Mouse (Mus musculus): Measurements from ENCODE around the gene 1810010D01Rik.

The 1810010D01Rik gene

GRCm38 (mm10) chr7:145208006-145208405 is at the start of gene 1810010D01Rik:
Gene 1810010D01Rik (minus strand): TSS chr7:145208119.
- DNase-seq (ENCODE audit: low read depth, low spot score) = no peak

- DNase-seq (ENCODE audit: low read depth, low spot score) = no peak
Observed at GRCm38 (mm10) chr7:145256092-145256491, 48.2 kb upstream of the 1810010D01Rik start.

GRCm38 (mm10) chr7:145253986-145254630 is 46.2 kb upstream of the 1810010D01Rik start:
- no peak for DNase-seq (ENCODE audit: low read depth, low spot score)

- DNase-seq (ENCODE audit: low read depth, low spot score) = peak; percentile 29
Observed at GRCm38 (mm10) chr7:145252715-145253476, 45.0 kb upstream of the 1810010D01Rik start.

GRCm38 (mm10) chr7:145250225-145250624 is 42.3 kb upstream of the 1810010D01Rik start:
- DNase-seq (ENCODE audit: low read depth, low spot score) = no peak

- no peak for DNase-seq (ENCODE audit: low read depth, low spot score)
Observed at GRCm38 (mm10) chr7:145248911-145249310, 41.0 kb upstream of the 1810010D01Rik start.

GRCm38 (mm10) chr7:145242851-145243712 is 35.2 kb upstream of the 1810010D01Rik start:
- DNase-seq (ENCODE audit: low read depth, low spot score) = peak; percentile 47

GRCm38 (mm10) chr7:145242028-145242427 is 34.1 kb upstream of the 1810010D01Rik start:
- DNase-seq (ENCODE audit: low read depth, low spot score) = no peak

- no peak for DNase-seq (ENCODE audit: low read depth, low spot score)
Observed at GRCm38 (mm10) chr7:145240929-145241328, 33.0 kb upstream of the 1810010D01Rik start.

GRCm38 (mm10) chr7:145239736-145240505 is 32.0 kb upstream of the 1810010D01Rik start:
- DNase-seq (ENCODE audit: low read depth, low spot score) = no peak

GRCm38 (mm10) chr7:145239145-145239544 is 31.2 kb upstream of the 1810010D01Rik start:
- DNase-seq (ENCODE audit: low read depth, low spot score) = no peak

GRCm38 (mm10) chr7:145234841-145235790 is 27.2 kb upstream of the 1810010D01Rik start:
- no peak for DNase-seq (ENCODE audit: low read depth, low spot score)

GRCm38 (mm10) chr7:145231659-145232058 is 23.7 kb upstream of the 1810010D01Rik start:
- DNase-seq (ENCODE audit: low read depth, low spot score) = no peak

GRCm38 (mm10) chr7:145226641-145227040 is 18.7 kb upstream of the 1810010D01Rik start:
- no peak for DNase-seq (ENCODE audit: low read depth, low spot score)

- DNase-seq (ENCODE audit: low read depth, low spot score) = no peak
Observed at GRCm38 (mm10) chr7:145225626-145226025, 17.7 kb upstream of the 1810010D01Rik start.

GRCm38 (mm10) chr7:145221841-145222689 is 14.1 kb upstream of the 1810010D01Rik start:
- peak; percentile 22 for DNase-seq (ENCODE audit: low read depth, low spot score)

GRCm38 (mm10) chr7:145221346-145221745 is 13.4 kb upstream of the 1810010D01Rik start:
- DNase-seq (ENCODE audit: low read depth, low spot score) = no peak

- DNase-seq (ENCODE audit: low read depth, low spot score) = no peak
Observed at GRCm38 (mm10) chr7:145219420-145219831, 11.5 kb upstream of the 1810010D01Rik start.

GRCm38 (mm10) chr7:145216591-145216990 is 8.7 kb upstream of the 1810010D01Rik start:
- DNase-seq (ENCODE audit: low read depth, low spot score) = no peak
